Mouse (Mus musculus): ENCODE data around the gene Pold3. TPM values are rescaled to one million over a fixed set of nuclear protein-coding genes. Genes with fewer than 3 reads are reported as not detected.

Gene Pold3
- total RNA-seq, 2 experiments from 2014 or later = 23.0 to 37.3 TPM

- intact Hi-C loops (cut with DNase I) = no loop called here
- no peak for DNase-seq (ENCODE audit: low spot score in 2 of 2)
These were observed 79.2 kb downstream of the Pold3 start for GRCm38 (mm10) chr7:100042120-100042519.

GRCm38 (mm10) chr7:100036495-100036894 lies 84.9 kb downstream of the Pold3 start:
- intact Hi-C loops (cut with DNase I) = no loop called here
- DNase-seq (ENCODE audit: low spot score in 2 of 2) = no peak

- intact Hi-C loops (cut with DNase I) = no loop called here
- no peak for DNase-seq (ENCODE audit: low spot score in 2 of 2)
These were observed 85.3 kb downstream of the Pold3 start for GRCm38 (mm10) chr7:100036050-100036449.

GRCm38 (mm10) chr7:100034815-100035463 lies 86.4 kb downstream of the Pold3 start:
- DNase-seq (ENCODE audit: low spot score in 2 of 2) = no peak
- intact Hi-C loops (cut with DNase I) = no loop called here

GRCm38 (mm10) chr7:100033672-100034071 lies 87.7 kb downstream of the Pold3 start:
- intact Hi-C loops (cut with DNase I) = no loop called here
- no peak for DNase-seq (ENCODE audit: low spot score in 2 of 2)

Other genes with a start within 250 kb of the Pold3 start
- 10 to 100 TPM; 49.1 to 49.3 TPM for gene Rnf169, start 141.1 kb downstream of the Pold3 start, total RNA-seq (2021)
- gene Chrdl2, start 115.4 kb downstream of the Pold3 start, total RNA-seq (2021) = under 1 TPM in 1 of 2 experiments, not detected in 1; 0.70 TPM
- gene Lipt2, start 37.7 kb upstream of the Pold3 start, total RNA-seq (2021) = 1 to 10 TPM; 4.2 to 5.8 TPM
- under 1 TPM; 0.35 to 0.57 TPM for gene Kcne3, start 54.9 kb upstream of the Pold3 start, total RNA-seq (2021)
- 100 to 1,000 TPM; 294 to 308 TPM for gene Pgm2l1, start 105.8 kb upstream of the Pold3 start, total RNA-seq (2021)
- 1 to 10 TPM; 5.4 to 5.9 TPM for gene P4ha3, start 164.0 kb upstream of the Pold3 start, total RNA-seq (2021)